Mouse (Mus musculus) embryonic facial prominence, embryonic 10.5 days (tissue): Measurements from ENCODE around the gene Cblc. TPM values are rescaled to one million over a fixed set of nuclear protein-coding genes. Genes with fewer than 3 reads are reported as not detected.

ENCODE experiments used
- DNase-seq: peaks from one replicate; pipeline ENCODE4 v3.0.0-alpha.2; 2017; ENCODE audit warnings: low spot score
- H3K27ac ChIP-seq: fragments of 300-500 bp; sonication (generic); replicated peaks from 2 replicates; pipeline ENCODE4 v1.5.1; 2016; ENCODE audit warnings: mild to moderate bottlenecking
- H3K27me3 ChIP-seq: fragments of 300-500 bp; sonication (generic); replicated peaks from 2 replicates; pipeline ENCODE4 v1.6.1; 2016; ENCODE audit warnings: low read depth, mild to moderate bottlenecking; ENCODE audit not compliant: poor library complexity, severe bottlenecking
- H3K36me3 ChIP-seq: fragments of 300-500 bp; sonication (generic); replicated peaks from 2 replicates; pipeline ENCODE4 v1.6.1; 2016; ENCODE audit warnings: mild to moderate bottlenecking, moderate library complexity
- H3K4me1 ChIP-seq: fragments of 300-500 bp; sonication (generic); 2 replicates; pipeline ENCODE4 v1.6.1; 2016
- H3K4me3 ChIP-seq: fragments of 300-500 bp; sonication (generic); 2 replicates; pipeline ENCODE4 v1.5.1; 2016; ENCODE audit warnings: mild to moderate bottlenecking, moderate library complexity
- H3K9me3 ChIP-seq: fragments of 300-500 bp; sonication (generic); 2 replicates; pipeline ENCODE4 v1.6.1; 2016; ENCODE audit warnings: mild to moderate bottlenecking
- WGBS: fragments of 180-500 bp; shearing (Covaris S2); methylation state at CpG from one replicate; pipeline ENCODE4 v1.1.7; 2016; 5-methylcytosine and 5-hydroxymethylcytosine counted together
- polyA plus RNA-seq: library from polyadenylated mRNA; unstranded; fragments of >200 nt; fragmentation: Nextera tagmentation; extraction: Ambion mirVana; gene quantifications from 2 replicates; pipeline ENCODE4 v1.2.1, GENCODE M21; 2016

The Cblc gene
- polyA plus RNA-seq, 1 experiment from 2014 or later: 1.9 TPM

DNA sequence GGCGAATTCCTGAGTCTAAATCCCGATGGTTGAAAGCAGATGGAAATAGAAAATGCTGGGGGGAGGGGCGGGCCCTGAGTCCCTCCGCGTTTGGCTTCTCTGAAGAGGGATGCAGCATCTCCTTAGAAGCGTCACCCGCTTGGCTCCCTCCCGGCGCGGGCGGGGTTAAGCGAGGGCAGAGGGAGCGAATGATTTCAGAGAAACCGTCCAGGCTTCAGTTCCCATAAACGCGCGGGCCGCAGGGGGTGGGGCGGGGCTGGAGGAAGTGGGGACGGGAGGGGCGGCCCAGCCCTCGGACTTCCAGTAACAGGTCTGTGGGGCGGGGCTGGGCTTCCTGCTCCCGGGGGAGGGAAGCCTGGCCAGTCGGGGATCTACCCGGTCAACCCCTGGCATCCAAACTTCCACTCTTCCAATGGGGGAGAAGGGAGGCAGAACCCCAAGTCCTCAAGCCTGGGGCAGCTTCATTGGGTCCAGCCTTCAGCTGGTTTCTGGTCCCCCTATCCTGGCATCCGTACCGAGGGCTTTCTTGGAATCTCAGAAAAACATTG lies 19.7 kb upstream of the Cblc start:
- DNase-seq: peak; percentile 83
- peak overlapping the region; percentile 58 for H3K4me3 ChIP-seq
- WGBS: under 1% methylated on average over 28 of the region's 28 CpGs
- peaks cover 30% of the 10 kb centered on the region for H3K4me1 ChIP-seq
- peaks cover 99% of the 10 kb centered on the region for H3K27me3 ChIP-seq
- 0 out of 2 replicates have a peak, but pooled peaks cover 13% of the 10 kb centered on the region for H3K9me3 ChIP-seq
- peak overlapping the region; percentile 45; the same call in 1 of the 2 replicates for H3K27ac ChIP-seq
- no peaks in the 10 kb centered on the region for H3K36me3 ChIP-seq

GRCm38 (mm10) chr7:19815296-19816223 lies 19.0 kb upstream of the Cblc start:
- DNase-seq: no peak
- Histone ChIP-seq H3K27ac (0 out of 2 replicates have a peak overlapping the region, but pooled peaks have one; percentile 45), H3K27me3 (peaks cover 99% of the 10 kb centered on the region), H3K4me3 (peak overlapping the region; percentile 58), H3K36me3 (no peaks in the 10 kb centered on the region), H3K9me3 (0 out of 2 replicates have a peak, but pooled peaks cover 10% of the 10 kb centered on the region), H3K4me1 (peaks cover 35% of the 10 kb centered on the region)
- 30% methylated on average over 17 of the region's 17 CpGs for WGBS

DNA sequence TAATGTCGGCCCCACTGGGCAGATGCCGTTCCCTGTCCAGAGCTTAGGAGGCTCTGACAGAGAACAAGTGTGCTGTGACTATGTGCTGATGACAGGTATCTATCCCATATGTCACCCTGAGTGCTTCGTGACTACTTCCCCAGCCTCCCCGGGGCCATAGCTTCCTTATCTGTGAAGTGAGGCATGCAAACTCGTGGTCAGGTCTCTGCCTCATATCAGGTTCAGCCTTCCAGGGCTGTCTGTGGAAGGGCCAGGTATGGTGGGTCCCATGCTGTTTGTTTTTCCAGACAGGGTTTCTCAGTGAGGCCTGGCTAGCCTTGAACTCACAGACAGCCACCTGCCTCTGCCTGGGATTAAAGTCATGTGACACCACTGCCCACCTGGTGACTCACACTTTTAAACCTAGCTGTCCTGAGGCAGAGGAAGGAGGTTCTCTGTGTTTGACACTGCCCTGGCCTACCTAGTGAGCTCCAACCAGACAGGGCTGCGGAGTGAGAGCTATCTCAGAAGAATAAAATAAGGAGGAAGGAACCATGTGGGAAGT lies 17.0 kb upstream of the Cblc start:
- peaks cover 44% of the 10 kb centered on the region for H3K4me1 ChIP-seq
- peaks cover 99% of the 10 kb centered on the region for H3K27me3 ChIP-seq
- H3K9me3 ChIP-seq: 0 out of 2 replicates have a peak, but pooled peaks cover 2% of the 10 kb centered on the region
- H3K4me3 ChIP-seq: no peak overlapping the region
- no peak overlapping the region for H3K27ac ChIP-seq
- no peaks in the 10 kb centered on the region for H3K36me3 ChIP-seq
- 81% methylated on average over 6 of the region's 6 CpGs for WGBS
- no peak for DNase-seq

- 0 out of 2 replicates have a peak, but pooled peaks cover 2% of the 10 kb centered on the region for H3K9me3 ChIP-seq
- no peak overlapping the region for H3K27ac ChIP-seq
- DNase-seq: no peak
- 86% methylated on average over 4 of the region's 4 CpGs for WGBS
- H3K4me1 ChIP-seq: peaks cover 45% of the 10 kb centered on the region
- no peak overlapping the region for H3K4me3 ChIP-seq
- H3K36me3 ChIP-seq: no peaks in the 10 kb centered on the region
- peaks cover 99% of the 10 kb centered on the region for H3K27me3 ChIP-seq
Observed at GRCm38 (mm10) chr7:19813161-19813560, 16.6 kb upstream of the Cblc start.

GRCm38 (mm10) chr7:19811114-19811513 lies 14.5 kb upstream of the Cblc start:
- 2% methylated on average over 22 of the region's 22 CpGs for WGBS
- peaks cover 90% of the 10 kb centered on the region for H3K27me3 ChIP-seq
- H3K4me3 ChIP-seq: peak overlapping the region; percentile 46
- H3K4me1 ChIP-seq: peaks cover 25% of the 10 kb centered on the region
- DNase-seq: peak; percentile 72
- H3K36me3 ChIP-seq: no peaks in the 10 kb centered on the region
- H3K9me3 ChIP-seq: 0 out of 2 replicates have a peak, but pooled peaks cover 2% of the 10 kb centered on the region
- no peak overlapping the region for H3K27ac ChIP-seq

DNA sequence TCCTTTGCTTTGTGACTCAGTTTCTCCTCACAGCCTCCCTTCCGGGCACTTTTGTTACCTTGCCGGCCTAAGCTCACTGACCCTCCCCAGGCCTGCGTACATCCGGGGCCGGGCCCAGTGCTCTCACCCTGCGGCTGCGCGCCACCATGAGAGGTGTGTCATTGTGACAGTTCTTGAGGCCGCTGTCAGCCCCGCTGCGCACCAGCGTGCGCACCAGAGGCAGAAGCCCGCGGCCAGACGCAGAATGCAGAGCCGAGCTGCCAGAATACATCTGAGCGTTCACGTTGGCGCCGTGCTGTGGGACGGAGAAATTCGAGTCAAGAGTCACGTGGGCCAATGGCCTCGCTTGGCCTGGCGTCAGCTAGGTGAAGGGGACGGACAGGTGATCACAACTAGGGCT lies 12.8 kb upstream of the Cblc start:
- DNase-seq: peak; percentile 63
- 2% methylated on average over 27 of the region's 27 CpGs for WGBS
- no peak overlapping the region for H3K27ac ChIP-seq
- no peaks in the 10 kb centered on the region for H3K9me3 ChIP-seq
- H3K4me3 ChIP-seq: peak overlapping the region; percentile 49
- H3K36me3 ChIP-seq: no peaks in the 10 kb centered on the region
- peaks cover 18% of the 10 kb centered on the region for H3K4me1 ChIP-seq
- peaks cover 74% of the 10 kb centered on the region for H3K27me3 ChIP-seq

DNA sequence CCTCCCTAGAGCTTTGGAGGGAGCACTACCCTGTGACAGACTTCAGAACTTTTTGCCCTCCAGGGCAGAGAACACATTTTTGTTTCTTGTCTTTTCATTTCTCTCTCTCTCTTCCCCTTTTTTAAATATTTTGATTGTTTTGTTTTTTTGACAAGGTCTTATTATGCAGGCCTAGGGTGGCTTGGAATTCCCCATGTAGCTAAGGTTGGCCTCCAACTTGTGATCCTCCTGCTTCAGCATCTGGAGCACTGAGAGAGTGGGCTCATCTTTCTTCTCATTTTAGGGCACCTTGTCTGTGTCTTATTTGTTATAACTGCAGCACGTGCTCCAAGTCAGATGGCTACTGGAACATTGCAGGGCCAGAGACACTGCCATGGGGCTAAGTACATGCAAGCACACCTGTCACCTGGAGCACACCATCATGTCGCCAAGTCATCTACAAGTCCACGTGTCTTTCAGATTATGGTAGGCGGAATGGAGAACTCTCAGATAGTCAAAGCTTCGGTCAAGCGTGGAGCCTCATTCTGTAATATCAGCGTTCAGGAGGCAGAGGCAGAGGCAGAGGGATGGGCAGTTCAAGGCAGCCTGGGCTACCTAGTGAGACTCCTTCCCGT lies 9.9 kb upstream of the Cblc start:
- H3K27me3 ChIP-seq: peaks cover 50% of the 10 kb centered on the region
- 85% methylated on average over 8 of the region's 8 CpGs for WGBS
- DNase-seq: no peak
- H3K4me3 ChIP-seq: no peak overlapping the region
- peaks cover 17% of the 10 kb centered on the region for H3K4me1 ChIP-seq
- H3K36me3 ChIP-seq: no peaks in the 10 kb centered on the region
- no peak overlapping the region for H3K27ac ChIP-seq
- H3K9me3 ChIP-seq: no peaks in the 10 kb centered on the region

- Histone ChIP-seq H3K36me3 (no peaks in the 10 kb centered on the region), H3K27ac (no peak overlapping the region), H3K4me3 (no peak overlapping the region), H3K4me1 (no peaks in the 10 kb centered on the region), H3K9me3 (no peaks in the 10 kb centered on the region), H3K27me3 (peaks cover 15% of the 10 kb centered on the region)
- DNase-seq: peak; percentile 76
- WGBS: 20% methylated on average over 7 of the region's 7 CpGs
Observed at GRCm38 (mm10) chr7:19802995-19803394, 6.4 kb upstream of the Cblc start.

DNA sequence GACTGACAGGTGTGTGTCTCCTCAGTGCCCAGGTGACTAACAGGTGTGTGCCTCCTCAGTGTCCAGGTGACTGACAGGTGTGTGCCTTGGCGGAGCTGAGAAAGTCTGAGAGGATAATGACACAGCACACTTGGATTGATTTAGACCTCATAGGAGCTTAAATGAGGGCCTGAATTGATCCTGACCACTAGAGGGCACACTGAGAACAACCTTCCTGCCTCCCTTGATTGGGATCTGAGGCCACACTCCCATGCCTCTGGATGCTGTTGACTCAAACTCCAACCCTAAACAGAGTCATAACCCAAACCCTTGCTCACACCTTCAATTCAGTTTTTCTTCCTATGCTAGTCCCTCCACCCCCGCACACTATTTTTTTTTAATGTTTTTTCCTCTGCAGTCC lies 4.2 kb upstream of the Cblc start:
- Histone ChIP-seq H3K27me3 (peaks cover 25% of the 10 kb centered on the region), H3K4me3 (no peak overlapping the region), H3K9me3 (no peaks in the 10 kb centered on the region), H3K27ac (no peak overlapping the region), H3K4me1 (peaks cover 8% of the 10 kb centered on the region; the same call in 1 of the 2 replicates), H3K36me3 (no peaks in the 10 kb centered on the region)
- 31% methylated on average over 2 of the region's 2 CpGs for whole genome bisulfite sequencing
- peak; percentile 57 for DNase-seq

DNA sequence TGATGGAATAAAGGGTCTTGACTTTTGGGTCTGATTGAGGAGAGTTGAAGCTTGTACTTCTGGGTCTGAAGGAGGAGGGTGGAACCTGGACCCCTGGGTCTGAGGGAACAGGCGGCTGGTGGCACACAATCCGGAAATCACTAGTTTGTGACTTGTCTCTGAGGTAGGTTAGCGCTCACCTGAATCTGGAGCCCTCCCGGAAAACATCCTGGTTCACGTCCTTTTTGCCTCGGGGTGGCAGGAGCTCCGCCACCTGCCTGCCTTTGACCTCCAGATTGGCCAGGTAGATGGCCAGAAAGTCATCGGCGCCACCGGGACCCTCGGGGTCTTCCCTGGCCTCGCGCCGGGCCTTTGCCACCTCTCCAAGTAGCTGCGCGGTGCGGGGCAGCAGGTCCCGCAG lies 355 bp downstream of the Cblc start:
- peak overlapping the region; percentile 45 for H3K4me3 ChIP-seq
- 9% methylated on average over 18 of the region's 18 CpGs for WGBS
- DNase-seq: no peak
- no peaks in the 10 kb centered on the region for H3K36me3 ChIP-seq
- no peak overlapping the region for H3K27ac ChIP-seq
- H3K27me3 ChIP-seq: peaks cover 33% of the 10 kb centered on the region
- H3K9me3 ChIP-seq: no peaks in the 10 kb centered on the region
- H3K4me1 ChIP-seq: peaks cover 8% of the 10 kb centered on the region; the same call in 1 of the 2 replicates

DNA sequence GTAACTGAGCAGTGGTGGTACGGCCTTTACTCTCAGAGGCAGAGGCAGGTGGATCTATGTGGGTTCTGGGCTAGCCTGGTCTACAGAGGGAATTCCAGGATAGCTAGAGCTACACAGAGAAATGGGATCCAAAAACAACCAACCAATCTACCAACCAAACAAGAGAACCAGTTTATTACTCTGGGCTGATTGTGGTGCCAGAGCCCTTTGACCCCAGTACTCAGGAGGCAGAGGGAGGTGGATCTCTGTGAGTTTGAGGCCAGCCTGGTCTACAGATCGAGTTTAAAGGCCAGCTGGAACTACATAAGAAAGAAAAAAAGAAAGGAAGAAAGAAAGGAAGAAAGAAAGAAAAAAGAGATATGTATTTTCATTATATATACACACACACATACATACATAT lies 1.4 kb downstream of the Cblc start:
- H3K9me3 ChIP-seq: no peaks in the 10 kb centered on the region
- peaks cover 43% of the 10 kb centered on the region for H3K27me3 ChIP-seq
- 67% methylated on average over 2 of the region's 2 CpGs for WGBS
- H3K4me3 ChIP-seq: no peak overlapping the region
- DNase-seq: no peak
- H3K4me1 ChIP-seq: peaks cover 8% of the 10 kb centered on the region; the same call in 1 of the 2 replicates
- H3K36me3 ChIP-seq: no peaks in the 10 kb centered on the region
- no peak overlapping the region for H3K27ac ChIP-seq
